Mouse (Mus musculus) left cerebral cortex, adult 8-10 months (tissue): Measurements from ENCODE around the gene Armt1. TPM values are rescaled to one million over a fixed set of nuclear protein-coding genes. Genes with fewer than 3 reads are reported as not detected.
"Not testable (repeated sequence)": the region's sequence is repeated elsewhere in the genome, so short reads cannot be mapped to it uniquely, and the experiment has no call there.

Experiments used
- DNase-seq, 2 experiments: peaks; one replicate each; pipeline ENCODE4 v3.0.0; 2022; ENCODE audit warnings: low spot score in 2 of 2
- total RNA-seq, 4 experiments: library from RNA; stranded (reverse); gene quantifications; 2 replicates each; pipeline ENCODE4 v1.2.4; 2022

Gene Armt1
- total RNA-seq, 4 experiments from 2014 or later, result 21.3 to 24.1 (median 22.7) TPM

GRCm38 (mm10) chr10:4433871-4434270 lies 1.6 kb downstream of the Armt1 start:
- DNase-seq, result not testable (repeated sequence)

DNA sequence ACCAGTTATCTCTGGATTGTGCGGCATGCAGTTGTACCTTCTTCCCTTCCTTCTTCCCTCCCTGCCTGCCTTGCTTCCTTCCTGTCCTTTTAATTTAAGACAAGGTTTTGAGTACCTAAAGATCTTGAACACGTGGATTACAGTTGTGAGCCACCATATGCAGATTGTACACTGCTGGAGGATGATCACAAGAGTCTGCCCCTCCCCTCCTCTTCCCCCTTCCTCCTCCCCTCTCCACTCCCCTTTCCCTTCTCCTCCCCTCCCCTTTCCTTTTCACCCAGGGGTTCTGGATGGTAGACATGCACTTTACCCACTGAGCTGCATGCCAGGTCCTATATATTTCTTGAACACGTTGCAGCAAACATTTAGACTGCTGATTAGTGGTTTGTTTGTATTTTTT lies 3.1 kb downstream of the Armt1 start:
- no peak for DNase-seq

DNA sequence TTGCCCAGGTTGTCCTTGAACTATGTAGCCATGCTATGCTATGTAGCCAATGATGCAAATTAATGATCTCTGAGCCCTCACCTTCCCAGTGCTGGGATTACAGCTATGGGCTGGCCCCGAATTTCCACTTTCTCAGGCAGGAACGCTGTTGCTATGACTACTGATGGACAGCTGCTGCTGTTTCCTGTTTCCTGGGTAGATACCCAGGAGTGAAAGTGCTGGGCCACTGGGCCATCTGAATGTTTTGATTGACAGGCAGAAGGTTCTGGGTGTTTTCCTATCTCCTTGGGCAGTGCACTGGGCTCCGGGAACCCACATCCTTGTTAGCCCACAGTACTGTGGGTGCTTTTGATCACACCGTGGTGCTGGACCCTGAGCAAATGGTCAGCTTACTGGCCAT lies 24.1 kb downstream of the Armt1 start:
- DNase-seq, result no peak

DNA sequence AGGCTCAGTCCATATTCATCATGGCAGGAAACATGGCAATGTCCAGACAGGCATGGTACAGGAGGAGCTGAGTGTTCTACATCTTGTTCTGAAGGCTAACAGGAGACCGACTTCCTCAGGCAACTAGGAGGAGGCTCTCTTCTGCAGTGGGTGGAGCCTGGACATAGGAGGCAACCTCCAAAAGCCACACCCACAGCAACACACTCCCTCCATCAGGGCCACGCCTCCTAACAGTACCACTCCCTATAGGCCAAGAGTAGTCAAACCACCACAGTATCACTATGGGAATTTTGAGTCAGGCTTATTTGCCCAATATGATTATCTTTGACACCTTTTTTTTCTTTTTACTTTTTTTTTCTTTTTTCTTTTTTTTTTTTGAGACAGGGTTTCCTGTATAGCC lies 27.9 kb downstream of the Armt1 start:
- no peak for DNase-seq

- DNase-seq, result no peak
These were observed 33.5 kb downstream of the Armt1 start for GRCm38 (mm10) chr10:4465799-4466198.

DNA sequence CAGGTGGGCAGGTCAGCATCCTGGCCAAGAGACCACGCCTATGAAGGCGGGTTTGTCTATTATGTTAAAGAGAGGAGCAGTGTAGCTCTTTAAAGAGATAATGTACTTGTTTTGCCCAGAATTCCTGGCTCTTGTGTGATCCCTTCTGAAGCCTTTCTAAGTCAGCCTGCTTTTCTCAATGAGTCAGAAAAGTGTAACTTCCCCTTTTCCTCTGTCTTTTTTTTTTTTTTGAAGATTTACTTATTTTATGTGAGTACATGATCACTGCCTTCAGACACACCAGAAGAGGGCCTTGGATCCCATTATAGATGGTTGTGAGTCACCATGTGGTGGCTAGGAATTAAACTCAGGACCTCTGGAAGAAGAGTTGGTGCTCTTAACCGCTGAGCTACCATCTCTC lies 37.1 kb downstream of the Armt1 start:
- DNase-seq, result no peak

DNA sequence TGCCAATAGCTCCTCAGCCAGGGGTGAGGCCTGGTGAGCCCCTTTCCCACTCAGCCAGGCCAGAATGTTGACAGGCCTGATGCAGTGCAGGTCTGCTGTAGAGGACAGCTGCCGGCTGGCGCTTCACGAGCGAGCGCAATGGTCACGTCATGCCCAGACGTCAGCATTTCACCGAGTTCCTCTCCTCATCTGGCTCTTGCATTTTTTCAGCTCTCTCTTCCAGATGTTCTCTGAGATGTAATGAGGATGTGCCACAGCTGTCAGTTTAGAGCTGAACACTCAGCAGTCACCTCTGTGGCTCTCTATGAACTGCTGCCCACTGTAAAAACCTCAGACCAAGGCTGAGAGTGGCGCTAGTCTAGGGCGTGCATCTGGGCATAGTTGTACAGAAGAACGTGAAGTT lies 41.3 kb downstream of the Armt1 start:
- DNase-seq, result no peak

DNA sequence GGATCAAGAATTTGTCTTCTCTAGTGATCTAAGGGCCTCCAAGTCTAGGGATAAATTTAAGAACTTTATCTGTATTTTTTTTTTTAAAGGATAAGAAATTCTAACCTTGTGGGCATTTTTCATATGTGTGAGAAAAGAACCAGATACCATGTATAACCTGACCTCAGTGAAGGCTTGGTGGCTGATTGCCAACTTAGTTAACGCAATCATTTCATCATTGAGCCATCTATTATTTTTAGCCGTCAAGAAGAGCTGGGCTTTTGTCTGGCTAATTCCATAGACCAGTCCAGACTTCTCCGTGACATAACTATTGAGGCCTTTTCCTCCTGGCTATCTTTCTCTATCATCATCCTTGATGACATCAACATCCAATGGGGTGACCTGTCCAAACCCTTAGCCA lies 43.2 kb downstream of the Armt1 start:
- no peak for DNase-seq

GRCm38 (mm10) chr10:4476604-4477003 lies 44.3 kb downstream of the Armt1 start:
- no peak for DNase-seq

DNA sequence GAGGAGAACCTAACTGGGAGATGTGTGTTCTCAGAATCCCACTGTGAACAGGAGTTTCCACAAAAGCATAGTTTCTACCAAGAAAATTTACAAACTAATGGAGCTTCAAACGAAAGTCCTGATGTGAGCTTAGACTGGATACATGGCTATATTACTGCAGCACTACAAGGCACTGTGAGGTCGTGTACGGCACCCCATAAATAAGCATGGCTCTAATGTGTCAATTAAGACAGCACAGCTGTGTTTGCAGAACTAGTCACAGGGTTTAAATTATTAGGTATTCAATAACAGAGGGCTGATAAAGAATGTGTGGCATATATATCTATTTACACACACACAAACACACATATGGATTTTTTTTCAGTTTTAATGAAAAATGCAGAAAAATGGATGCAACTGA lies 48.7 kb downstream of the Armt1 start:
- no peak for DNase-seq

DNA sequence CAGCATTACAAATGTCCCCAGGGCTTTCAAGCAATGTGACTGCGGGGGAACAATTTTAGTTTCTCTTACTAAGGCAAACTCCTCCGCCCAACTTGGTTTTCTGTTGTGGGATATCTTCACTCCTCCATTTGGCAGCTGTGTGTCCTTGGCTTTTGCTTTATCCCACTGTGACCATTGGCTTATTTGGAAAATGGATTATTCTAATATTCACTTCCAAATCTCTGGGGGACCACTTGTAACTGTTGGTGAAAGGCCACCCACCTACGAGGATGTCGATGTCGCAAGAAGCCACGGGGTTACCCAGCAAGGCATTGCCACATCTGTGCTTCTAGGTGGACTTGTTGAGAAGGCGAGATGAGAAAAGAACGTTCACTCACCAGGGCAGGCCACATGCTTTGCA lies 49.4 kb downstream of the Armt1 start:
- no peak for DNase-seq

DNA sequence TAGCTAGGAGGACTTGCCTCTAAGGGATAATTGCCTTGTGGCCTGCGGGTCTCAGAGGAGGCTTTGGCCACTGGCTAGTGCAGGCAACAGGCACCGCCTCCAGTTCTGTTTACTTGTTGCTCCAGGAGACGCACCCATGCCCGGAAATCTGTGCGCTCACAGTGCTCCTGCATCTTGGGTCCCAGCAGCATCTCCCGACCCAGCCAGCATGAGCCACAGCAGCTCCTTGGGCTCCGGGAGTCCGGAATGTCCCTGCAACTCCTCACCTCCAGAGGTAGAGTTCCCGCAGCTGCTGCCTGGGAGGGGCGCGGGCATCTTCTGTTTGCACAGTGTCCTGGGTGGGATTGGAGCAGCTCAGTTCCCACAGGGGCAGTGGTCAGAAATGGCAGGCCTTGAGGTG lies 50.1 kb downstream of the Armt1 start, which contains the start of gene Ccdc170:
Ccdc170 (plus strand) TSS at position 148 of the 400 bp plus-strand sequence.
- no peak for DNase-seq

GRCm38 (mm10) chr10:4483848-4484247 lies 51.6 kb downstream of the Armt1 start:
- no peak for DNase-seq

DNA sequence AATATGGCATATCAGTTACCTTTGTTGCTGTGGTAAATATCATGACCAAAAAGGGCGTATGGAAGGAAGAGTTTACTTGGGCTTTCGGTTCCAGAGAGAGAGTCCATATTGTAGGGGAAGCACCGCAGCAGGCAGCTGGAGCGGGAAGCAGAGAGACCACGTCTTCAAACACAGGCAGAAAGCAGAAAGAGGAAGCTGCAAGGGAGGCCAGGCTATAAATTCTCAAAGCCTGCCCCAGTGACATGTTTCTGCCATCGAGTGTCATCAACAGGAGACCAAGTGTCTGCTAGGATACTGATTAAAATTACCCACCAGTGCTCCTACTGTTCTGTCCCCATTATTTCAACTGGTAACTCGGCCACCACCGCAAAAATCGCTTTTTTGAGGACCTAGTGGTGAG lies 52.7 kb downstream of the Armt1 start:
- no peak for DNase-seq

DNA sequence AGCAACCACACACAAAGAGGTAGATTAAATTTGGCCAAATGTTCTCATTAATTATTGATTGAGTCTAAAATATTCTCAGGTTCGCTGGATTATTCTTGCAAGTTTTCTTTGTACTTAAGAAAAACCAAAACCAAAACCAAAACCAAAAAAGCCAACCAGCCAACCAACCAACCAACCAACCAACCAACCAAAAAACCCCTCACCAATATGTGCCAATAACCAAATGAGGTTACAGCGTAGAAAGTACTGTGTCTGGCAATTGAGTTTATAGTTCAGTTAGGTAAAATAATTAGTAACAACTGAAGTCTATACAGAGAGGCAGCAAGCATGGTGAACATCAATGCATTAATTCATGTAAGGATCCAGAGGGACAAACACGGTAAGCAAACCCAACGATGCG lies 57.6 kb downstream of the Armt1 start:
- no peak for DNase-seq

- DNase-seq, result no peak
These were observed 59.0 kb downstream of the Armt1 start for GRCm38 (mm10) chr10:4491281-4491680.

- DNase-seq, result no peak
These were observed 59.8 kb downstream of the Armt1 start for GRCm38 (mm10) chr10:4492045-4492444.

DNA sequence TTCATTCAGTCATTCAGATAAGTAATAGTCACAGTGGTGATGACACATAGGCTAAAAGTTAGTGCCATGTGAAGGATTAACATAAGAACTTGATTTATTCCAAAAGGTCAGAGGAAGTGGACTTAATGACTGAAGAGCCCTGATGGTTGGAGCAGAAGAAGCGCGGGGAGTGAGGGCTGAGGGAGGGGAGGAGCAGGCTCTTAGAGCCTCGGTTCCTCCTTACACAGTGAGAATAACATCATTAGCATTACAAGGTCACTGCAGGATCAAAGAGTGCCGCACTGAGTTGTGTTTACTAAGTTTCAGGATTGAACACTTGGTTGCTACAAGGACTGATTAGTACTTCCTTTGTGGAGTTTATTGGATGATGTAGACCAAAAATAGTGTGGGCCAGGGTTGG lies 60.6 kb downstream of the Armt1 start:
- DNase-seq, result no peak

DNA sequence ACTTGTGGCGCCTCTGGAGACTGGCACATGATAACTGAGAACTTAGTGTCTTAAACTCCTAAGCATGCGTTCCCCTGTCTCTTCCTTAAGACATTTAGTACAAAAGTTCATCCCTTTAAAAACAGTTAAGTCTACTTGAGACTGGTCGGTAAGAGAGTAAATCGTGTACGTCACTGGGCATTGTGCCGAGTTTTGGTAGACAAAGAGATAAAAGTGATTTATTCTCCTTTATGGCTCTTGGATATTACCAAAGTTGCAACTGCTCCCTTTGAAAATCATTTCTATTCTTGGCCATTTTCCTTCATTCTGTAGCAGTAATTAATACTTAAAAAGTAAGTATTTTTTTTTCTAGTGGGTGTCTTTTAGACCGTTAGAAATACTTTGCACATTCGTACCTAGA lies 71.0 kb downstream of the Armt1 start:
- DNase-seq, result no peak

Other genes with a start within 250 kb of the Armt1 start
- 10 to 100 TPM; 17.3 to 20.6 (median 19.8) TPM for gene Akap12, start 166.1 kb upstream of the Armt1 start, total RNA-seq
- 10 to 100 TPM; 10.3 to 12.4 (median 11.7) TPM for gene Zbtb2, start 44.4 kb upstream of the Armt1 start, total RNA-seq
- gene Rmnd1, start 79 bp upstream of the Armt1 start, total RNA-seq, result 10 to 100 TPM; 32.3 to 39.3 (median 38.0) TPM
- gene Ccdc170, start 50.0 kb downstream of the Armt1 start, total RNA-seq, result under 1 TPM; 0.22 to 0.64 (median 0.53) TPM
- 1 to 10 TPM; 1.6 to 3.8 (median 2.2) TPM for gene Esr1, start 179.1 kb downstream of the Armt1 start, total RNA-seq